Mouse (Mus musculus) testis, adult 2 months (tissue): ENCODE results near the gene AY074887. TPM values are rescaled to one million over a fixed set of nuclear protein-coding genes. Genes with fewer than 3 reads are reported as not detected.
A peak's percentile ranks its signal among the peaks of the same experiment; 100 is the strongest.

Experiments
- H3K27ac ChIP-seq: fragments of 200-500 bp; 2 replicates; pipeline ENCODE4 v1.5.1; 2012; ENCODE audit warnings: low read depth, low read length; ENCODE audit not compliant: control insufficient read depth, insufficient read depth
- H3K27me3 ChIP-seq: fragments of 200-500 bp; 2 replicates; pipeline ENCODE4 v1.6.1; 2012; ENCODE audit warnings: mild to moderate bottlenecking, low read length, moderate library complexity; ENCODE audit not compliant: control insufficient read depth, insufficient read depth
- H3K36me3 ChIP-seq: fragments of 200-500 bp; 2 replicates; pipeline ENCODE4 v1.6.1; 2012; ENCODE audit warnings: mild to moderate bottlenecking, low read length; ENCODE audit not compliant: control insufficient read depth, insufficient read depth
- H3K4me1 ChIP-seq: fragments of 200-500 bp; 2 replicates; pipeline ENCODE4 v1.6.1; 2012; ENCODE audit warnings: low read length; ENCODE audit not compliant: control insufficient read depth, insufficient read depth
- H3K4me3 ChIP-seq: fragments of 200-500 bp; 2 replicates; pipeline ENCODE4 v1.5.1; 2012; ENCODE audit warnings: low read depth, mild to moderate bottlenecking, low read length, moderate library complexity, mixed read lengths; ENCODE audit not compliant: control insufficient read depth
- CTCF ChIP-seq: fragments of 200-500 bp; IDR thresholded peaks from 2 replicates; pipeline ENCODE4 v1.5.1; 2012; ENCODE audit warnings: low read depth, mild to moderate bottlenecking, inconsistent platforms, low read length, moderate library complexity; ENCODE audit not compliant: control insufficient read depth, insufficient read depth, insufficient replicate concordance
- POLR2A ChIP-seq: fragments of 200-500 bp; IDR thresholded peaks from 2 replicates; pipeline ENCODE4 v1.6.1; 2012; ENCODE audit warnings: low read depth, mild to moderate bottlenecking, inconsistent platforms, low read length, moderate library complexity; ENCODE audit not compliant: control insufficient read depth
- polyA plus RNA-seq: library from polyadenylated mRNA; depleted of rRNA; stranded (reverse); fragments of >200 nt; gene quantifications from 2 replicates; pipeline ENCODE4 v1.2.3, GENCODE M21; 2012; rRNA removed

AY074887 gene
- 0.25 TPM in 1 of 2 replicates, not detected in the other for polyA plus RNA-seq

DNA sequence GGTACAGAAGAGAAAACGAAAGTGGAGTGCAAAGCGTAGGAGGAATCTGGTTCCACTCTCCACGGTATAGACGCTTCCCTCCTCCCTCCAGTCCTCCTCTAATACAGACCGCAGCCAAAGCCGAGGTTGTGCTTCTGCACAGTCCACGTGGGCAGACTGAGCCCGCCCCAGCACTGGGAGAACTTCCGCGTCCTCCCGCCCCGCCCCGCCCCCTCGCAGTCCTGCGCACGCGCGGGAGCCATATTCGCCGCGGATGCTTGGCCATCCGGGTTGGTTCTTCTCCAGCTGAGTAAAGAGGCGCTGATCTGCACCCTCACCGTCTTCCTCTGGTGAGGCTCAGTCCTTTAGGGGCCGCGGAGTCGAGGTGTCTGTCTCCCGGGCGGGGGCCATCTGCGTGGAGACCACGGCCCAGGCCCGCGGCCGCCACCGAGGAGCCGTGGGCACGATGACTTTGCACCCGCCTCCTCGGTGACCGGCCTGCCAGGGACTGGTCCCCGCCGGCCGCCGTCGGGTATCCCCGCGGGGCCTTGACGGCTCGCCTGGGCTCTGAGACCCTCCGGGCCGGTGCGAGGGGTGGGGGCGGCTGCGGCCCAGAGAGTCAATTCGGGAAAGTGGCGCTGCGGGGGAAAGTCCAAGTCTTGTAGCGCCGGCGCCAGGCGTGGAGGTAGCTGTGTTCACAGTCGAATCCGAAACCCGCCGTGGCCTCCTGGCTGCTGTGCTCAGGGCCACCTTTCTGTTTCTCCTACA, at the start of gene AY074887, which contains the start of gene Psma4:
Gene AY074887, minus strand, starts transcription at position 424 of the 747 bp plus-strand sequence.
Gene Psma4, plus strand, starts transcription at position 216 of the 747 bp plus-strand sequence.
- Histone ChIP-seq H3K4me3 (peak within 1 kb of the TSS; percentile 92), H3K27ac (peak within 1 kb of the TSS; percentile 92), H3K4me1 (no peaks in the 10 kb centered on the region), H3K36me3 (no peaks in the 10 kb centered on the region; the same call in none of the 2 replicates), H3K27me3 (no peaks in the 10 kb centered on the region)
- no peak for TF ChIP-seq CTCF
- TF ChIP-seq POLR2A: peak; percentile 84

- H3K27ac ChIP-seq: no peak overlapping the region
- TF ChIP-seq CTCF: no peak
- TF ChIP-seq POLR2A: no peak
- no peak overlapping the region for H3K4me3 ChIP-seq
Measured at GRCm38 (mm10) chr9:54995645-54996044, 44.8 kb upstream of the AY074887 start.

GRCm38 (mm10) chr9:54994381-54994780, 43.6 kb upstream of the AY074887 start:
- no peaks in the 10 kb centered on the region for H3K36me3 ChIP-seq
- no peaks in the 10 kb centered on the region for H3K4me1 ChIP-seq
- no peak overlapping the region for H3K4me3 ChIP-seq
- no peak overlapping the region for H3K27ac ChIP-seq
- no peaks in the 10 kb centered on the region for H3K27me3 ChIP-seq
- TF ChIP-seq CTCF: no peak

More at GRCm38 (mm10) chr9:54995645-54996044, 44.8 kb upstream of the AY074887 start:
- Histone ChIP-seq H3K36me3 (no peaks in the 10 kb centered on the region), H3K4me1 (no peaks in the 10 kb centered on the region), H3K27me3 (no peaks in the 10 kb centered on the region)

DNA sequence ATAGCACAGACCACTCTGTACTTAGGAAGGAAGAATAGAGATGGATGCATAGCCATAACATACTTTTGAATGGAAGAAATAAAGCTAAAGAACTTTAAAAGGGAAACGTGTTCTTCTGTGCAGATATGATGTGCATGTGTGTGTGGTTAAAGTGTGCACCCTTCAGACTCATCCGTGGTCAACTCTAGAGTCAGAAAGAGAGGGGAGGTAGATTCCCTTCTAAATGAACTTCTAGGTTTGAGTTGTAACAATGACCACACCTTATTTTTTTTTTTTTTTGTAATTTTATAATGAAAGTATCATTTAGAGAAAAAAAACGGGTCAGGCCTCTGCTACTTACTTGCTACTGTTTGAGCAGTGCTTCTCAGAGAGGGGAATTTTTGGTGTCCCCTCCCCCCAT, 39.6 kb upstream of the AY074887 start:
- H3K27ac ChIP-seq: no peak overlapping the region
- H3K4me3 ChIP-seq: no peak overlapping the region
- H3K4me1 ChIP-seq: no peaks in the 10 kb centered on the region
- no peaks in the 10 kb centered on the region for H3K36me3 ChIP-seq
- no peaks in the 10 kb centered on the region for H3K27me3 ChIP-seq
- TF ChIP-seq POLR2A (no peak), CTCF (no peak)

- H3K27me3 ChIP-seq: no peaks in the 10 kb centered on the region
- H3K4me3 ChIP-seq: peak overlapping the region; percentile 89; the same call in 1 of the 2 replicates
- peaks cover 14% of the 10 kb centered on the region for H3K4me1 ChIP-seq
- H3K36me3 ChIP-seq: no peaks in the 10 kb centered on the region
- TF ChIP-seq POLR2A: no peak
- TF ChIP-seq CTCF: no peak
- no peak overlapping the region for H3K27ac ChIP-seq
Measured at GRCm38 (mm10) chr9:54982401-54982800, 31.6 kb upstream of the AY074887 start.

DNA sequence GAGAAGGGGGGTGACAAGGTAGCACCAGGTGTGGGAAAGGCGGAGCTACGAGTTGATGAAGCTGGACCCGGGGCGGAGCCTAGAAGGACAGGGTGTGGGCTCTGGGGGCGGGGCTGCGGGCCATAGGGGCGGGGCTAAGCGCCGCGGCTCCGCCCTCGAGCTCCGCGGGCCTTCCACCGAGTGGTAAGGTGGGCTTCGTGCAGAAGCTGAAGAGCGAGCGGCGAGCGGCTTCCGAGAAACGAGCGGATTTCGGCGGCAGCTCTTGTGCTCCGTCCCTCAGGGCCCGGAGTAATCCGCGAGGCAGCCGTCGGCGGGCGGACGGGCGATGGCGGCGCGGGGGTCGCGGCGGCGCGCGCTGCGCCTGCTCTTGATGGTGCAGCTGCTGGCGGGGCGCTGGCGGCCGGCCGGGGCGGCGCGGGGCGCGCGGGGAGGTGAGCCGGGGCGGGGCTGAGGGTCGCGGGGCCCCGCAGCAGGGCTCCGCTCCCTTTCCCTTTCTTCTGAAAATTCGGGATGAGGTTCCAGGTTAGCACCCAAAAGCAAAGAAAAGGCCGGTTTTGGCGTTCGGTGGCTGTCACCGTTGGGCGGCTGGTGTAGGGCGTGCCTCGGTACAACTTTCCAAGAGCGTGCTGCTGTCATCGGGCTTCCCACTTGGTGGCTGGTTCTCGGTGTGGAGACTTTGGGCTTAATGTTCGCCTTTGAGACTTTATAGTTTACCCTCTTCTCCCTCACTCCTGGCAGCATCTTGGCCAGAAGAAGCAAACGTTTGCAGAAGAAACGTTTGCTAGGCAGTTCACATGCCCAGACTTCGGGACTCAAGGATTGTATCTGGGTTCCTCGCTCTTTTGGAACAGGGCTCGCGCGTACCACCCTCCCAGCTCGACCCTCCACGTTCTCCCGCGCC, 30.7 kb upstream of the AY074887 start:
- peaks cover 14% of the 10 kb centered on the region for H3K4me1 ChIP-seq
- TF ChIP-seq CTCF (no peak), POLR2A (no peak)
- no peaks in the 10 kb centered on the region for H3K27me3 ChIP-seq
- no peak overlapping the region for H3K27ac ChIP-seq
- H3K36me3 ChIP-seq: no peaks in the 10 kb centered on the region
- H3K4me3 ChIP-seq: peak overlapping the region; percentile 89

GRCm38 (mm10) chr9:54980674-54981073, 29.9 kb upstream of the AY074887 start, which contains the start of gene Chrna5:
Gene Chrna5, plus strand, starts transcription at chr9:54980880.
- H3K4me1 ChIP-seq: peaks cover 14% of the 10 kb centered on the region
- no peaks in the 10 kb centered on the region for H3K27me3 ChIP-seq
- peak within 1 kb of the TSS; percentile 89 for H3K4me3 ChIP-seq
- H3K27ac ChIP-seq: no peak within 1 kb of the TSS; the same call in 1 of the 2 replicates
- no peak for TF ChIP-seq POLR2A
- no peak for TF ChIP-seq CTCF
- H3K36me3 ChIP-seq: no peaks in the 10 kb centered on the region
